Mouse (Mus musculus) forelimb bud, embryonic 11.5 days (tissue): Measurements from ENCODE around the gene Prtg.

ENCODE experiments used
- DNase-seq: peaks from one replicate; pipeline ENCODE4 v3.0.0-alpha.2; 2012; ENCODE audit warnings: low read depth, low spot score

Prtg gene

DNA sequence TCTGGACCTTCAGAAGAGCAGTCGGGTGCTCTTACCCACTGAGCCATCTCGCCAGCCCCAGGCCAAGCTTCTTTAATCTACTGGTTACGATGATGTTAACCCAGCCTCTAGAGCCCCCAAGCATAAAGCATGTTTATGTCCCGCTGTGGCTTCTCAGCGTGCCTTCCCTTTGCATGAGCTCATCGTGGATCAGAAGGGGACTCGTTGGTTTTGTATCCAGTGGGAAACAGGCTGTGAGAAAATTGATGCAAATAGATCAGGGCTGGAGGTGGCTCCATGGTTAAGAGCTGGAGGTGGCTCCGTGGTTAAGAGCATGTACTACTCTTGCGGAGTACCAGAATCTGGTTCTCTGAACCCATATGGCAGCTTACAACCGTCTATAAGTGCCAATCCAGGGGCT, 54.6 kb downstream of the Prtg start:
- DNase-seq, result no peak

DNA sequence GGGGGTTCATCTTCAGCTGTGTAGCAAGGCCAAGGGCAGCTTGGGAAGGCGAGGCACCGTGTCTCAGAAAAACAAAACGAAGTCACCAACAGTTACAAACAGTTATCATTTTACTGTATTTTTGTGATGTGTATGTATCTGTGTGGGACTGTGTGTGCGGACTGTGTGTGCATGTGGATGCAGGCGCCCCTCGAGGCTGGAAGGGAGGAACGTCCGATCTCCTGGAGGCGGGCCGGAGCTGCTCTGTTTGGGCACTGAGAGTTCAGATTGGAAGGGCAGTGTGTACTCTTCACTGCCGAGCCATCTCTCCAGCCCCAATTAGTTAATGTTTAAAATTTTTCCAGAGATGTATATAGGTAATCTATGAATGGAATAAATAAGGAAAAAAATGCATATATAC, 55.5 kb downstream of the Prtg start:
- no peak for DNase-seq

DNA sequence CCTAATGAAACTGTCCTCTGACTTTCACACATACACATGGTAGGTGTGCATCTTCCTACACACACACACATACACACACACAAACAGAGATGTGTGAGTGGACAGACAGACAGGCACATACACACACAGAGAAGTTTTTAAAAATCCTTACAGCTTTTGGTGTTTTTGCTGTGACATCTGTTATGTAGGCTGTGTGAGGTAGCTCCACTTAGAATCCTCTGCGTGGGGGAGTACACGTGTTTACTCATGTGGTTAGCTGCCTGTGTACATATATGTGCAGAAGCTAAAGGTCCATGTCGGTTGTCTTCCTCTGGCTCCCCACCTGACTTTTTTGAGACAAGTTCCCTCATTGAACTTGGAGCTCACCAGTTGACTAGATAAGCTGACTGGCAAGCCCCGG, 56.3 kb downstream of the Prtg start:
- DNase-seq, result no peak

DNA sequence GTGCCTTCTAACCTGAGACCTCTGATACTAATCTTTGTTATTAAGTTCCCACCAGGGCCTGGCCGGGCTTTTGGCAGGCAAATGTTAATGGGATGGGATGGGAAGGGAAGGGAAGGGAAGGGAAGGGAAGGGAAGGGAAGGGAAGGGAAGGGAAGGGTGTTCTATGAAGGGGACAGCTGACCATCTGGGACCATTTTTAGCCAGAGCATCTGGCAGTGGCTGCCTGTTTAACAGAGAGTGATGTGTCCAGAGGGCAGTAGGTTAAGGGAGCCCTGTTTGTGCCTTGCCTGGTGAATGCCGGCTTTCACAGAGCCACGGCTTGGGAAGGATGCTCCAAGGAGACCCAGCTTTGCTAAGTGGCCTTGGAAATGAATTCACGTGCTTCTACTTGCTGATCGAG, 57.1 kb downstream of the Prtg start:
- DNase-seq, result no peak

DNA sequence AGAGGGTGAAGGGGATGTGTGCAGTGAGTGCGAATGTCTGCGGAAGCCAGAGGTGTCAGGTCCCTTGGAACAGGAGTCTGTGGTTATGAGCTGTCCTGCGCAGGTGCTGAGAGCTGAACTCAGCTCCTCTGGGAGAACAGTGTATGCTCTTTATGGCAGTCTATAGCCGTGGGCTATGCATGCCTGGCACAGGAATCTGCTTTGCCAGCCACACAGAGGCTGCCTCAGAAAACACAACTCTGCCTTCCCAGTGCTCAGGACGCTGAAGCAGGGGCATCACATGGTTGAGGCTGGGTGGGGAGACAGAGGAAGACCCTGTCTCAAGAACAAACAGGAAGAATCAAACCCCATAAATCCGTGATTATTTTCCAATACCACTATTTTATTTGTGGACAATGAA, 60.8 kb downstream of the Prtg start:
- no peak for DNase-seq

DNA sequence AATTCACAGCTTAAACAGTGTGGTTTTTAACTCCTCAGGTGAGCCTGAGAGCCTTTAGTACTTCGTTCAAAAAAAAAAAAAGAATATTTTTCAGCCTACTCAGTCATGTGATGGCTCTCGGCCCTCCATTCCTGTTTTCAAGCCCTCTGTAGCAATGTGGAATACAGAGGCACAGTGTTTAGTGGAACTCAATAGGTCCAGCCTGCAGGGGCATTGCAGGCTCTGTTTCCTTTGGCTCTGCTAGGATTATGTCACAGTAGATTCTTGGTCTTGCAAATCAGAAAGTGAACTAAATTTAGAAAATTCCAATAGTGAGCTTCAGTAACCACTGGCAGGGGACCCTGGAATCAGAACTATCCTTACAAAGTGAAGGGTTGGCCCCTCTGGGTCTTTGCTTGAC, 62.1 kb downstream of the Prtg start:
- DNase-seq, result no peak

DNA sequence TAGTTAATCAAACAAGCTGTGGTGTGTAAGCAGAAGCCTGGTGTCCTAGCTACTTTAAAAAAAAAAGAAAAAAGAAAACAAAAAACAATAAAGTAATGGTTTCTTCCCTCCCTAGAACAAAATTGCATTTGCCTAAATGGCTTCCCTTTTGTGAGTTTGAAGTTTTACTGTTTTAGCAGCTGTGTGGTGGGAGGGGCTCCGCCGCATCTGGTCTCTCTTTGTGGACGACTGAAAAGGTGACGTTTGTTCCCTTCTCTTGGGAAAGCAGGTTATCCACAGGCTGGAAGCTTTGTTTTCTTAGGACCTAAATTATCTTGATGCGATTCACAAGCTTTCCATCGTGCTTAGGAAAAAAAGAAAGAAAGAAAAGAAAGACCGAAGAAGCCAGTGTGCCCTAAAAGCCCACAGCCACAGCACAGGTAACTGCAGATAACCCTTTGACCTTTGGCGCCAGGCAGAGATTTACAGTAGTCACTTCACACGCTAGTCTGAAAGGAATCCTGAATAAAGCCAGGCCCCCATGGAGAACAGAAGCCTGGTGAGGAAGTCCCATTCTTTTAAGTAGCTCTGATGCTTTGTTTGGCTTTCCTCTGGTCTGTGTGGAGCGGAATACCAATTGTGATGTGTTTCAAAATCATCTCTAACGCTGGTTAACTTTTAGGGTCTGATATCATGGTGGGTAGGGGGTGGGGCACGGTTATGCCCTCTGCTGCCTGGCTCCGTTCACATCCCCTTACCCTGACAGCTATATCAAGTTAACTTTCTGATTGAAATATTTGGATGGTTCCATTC, 65.0 kb downstream of the Prtg start:
- peak; percentile 63 for DNase-seq

DNA sequence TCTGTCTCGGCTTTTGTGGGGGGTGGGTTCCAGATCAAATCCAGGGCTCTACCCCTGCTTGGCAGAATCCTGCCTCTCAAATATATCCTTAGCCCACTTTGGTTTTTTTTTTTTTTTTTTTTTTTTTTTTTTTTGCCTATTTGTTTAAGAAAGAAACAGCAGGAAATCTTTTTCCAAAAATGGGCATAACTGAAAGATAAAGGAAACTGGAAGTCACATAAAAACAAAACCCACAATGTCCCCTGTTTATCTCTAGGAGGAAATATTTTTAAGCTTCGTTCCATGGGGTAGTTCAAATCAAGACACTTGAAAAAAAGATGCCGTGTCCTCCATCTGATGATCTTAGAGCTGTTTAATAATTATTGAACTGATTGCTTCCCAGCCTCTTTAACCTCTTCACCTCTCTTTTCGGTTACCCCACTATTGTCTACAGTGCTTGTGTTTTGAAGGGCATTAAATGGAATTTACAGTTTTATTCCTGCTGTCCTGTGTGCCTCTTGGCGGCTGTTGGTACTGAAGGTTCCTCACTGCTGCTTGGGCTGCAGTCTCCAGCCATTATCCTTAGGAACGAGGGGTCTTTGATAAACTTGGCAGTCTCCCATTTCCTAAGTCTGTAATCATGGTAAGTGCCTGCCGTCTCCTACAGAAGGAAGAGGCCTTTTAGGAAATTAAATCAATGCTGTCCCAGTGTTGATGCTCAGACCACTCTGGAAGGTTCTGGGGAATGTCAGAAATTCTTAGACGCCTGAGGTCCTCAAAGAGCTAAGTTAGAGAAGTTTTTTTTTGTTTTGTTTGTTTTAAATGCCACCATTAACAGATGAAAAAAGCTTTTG, 65.8 kb downstream of the Prtg start:
- DNase-seq, result no peak

DNA sequence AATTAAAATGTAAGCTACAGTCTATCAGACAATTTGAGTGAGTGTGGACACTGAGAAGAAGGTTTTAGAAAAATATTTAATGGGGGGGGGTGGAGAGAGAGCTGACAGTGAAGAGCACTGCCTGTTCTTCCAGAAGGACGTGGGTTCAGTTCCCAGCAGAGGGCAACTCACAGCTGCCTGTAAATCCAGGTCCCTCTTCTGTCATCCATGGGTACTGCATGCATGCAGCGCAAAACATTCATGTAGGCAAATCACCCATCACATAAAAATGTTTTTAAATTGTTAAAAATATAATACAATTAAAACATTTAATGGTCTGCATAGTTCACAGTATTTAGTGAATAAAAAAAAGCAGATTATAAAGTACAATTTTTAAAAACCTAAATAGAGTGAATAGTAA, 69.2 kb downstream of the Prtg start:
- DNase-seq, result no peak

DNA sequence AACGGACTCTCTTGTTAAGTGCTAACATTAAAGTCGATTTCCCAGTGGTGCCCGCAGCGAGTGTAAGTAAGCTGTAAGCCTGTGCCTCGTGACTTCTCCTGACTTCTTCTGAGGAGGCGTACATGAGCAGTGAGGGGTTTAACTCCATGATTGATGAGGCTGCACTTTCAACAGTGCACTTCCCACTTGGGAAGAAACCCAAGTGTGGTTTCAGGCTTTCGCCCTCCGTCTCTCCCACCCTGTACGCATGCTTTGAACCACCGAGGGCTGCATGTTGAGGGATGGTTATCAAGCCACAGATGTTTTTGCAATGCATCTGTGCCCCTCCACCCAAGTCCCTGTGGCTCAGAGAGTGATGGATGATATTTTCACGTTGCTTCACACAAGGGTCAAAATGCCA, 71.2 kb downstream of the Prtg start:
- peak; percentile 59 for DNase-seq

DNA sequence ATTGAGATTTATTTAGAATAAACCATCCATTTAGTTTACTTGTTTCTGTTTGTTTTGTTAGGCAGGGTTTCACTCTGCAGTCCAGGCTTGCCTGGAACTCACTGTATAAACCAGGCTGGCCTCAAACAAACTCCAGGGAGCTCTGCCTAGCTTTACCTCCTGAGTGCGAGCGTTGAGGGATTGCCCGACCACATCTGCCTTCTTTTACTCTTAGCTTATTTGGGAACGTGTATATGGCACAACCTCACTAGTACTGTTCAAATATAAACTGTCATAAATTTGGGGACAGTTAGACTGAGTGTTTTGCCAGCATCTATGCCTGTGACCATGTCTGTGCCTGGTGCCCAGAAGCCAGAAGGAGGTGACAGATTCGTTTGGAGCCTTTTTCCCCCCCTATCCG, 72.0 kb downstream of the Prtg start:
- DNase-seq, result no peak

DNA sequence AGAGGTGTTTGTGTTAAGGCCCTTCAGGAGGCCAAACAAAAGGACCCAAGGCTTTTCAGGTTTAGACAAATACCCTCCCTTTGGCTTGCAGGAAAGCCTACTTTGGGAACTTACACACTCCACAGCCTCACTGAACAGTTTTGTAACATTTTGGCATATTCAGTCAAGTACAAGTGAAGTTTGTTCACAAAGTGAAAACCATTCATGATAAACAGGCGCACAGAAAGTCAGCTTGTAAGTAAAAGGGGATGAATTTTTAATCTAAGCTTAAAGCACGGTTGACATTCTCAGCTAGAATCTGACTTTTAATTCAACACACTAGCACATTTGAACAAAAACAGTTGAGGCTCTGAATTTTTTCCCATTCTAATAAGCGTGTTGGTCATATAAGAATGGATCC, 72.9 kb downstream of the Prtg start:
- DNase-seq, result no peak

DNA sequence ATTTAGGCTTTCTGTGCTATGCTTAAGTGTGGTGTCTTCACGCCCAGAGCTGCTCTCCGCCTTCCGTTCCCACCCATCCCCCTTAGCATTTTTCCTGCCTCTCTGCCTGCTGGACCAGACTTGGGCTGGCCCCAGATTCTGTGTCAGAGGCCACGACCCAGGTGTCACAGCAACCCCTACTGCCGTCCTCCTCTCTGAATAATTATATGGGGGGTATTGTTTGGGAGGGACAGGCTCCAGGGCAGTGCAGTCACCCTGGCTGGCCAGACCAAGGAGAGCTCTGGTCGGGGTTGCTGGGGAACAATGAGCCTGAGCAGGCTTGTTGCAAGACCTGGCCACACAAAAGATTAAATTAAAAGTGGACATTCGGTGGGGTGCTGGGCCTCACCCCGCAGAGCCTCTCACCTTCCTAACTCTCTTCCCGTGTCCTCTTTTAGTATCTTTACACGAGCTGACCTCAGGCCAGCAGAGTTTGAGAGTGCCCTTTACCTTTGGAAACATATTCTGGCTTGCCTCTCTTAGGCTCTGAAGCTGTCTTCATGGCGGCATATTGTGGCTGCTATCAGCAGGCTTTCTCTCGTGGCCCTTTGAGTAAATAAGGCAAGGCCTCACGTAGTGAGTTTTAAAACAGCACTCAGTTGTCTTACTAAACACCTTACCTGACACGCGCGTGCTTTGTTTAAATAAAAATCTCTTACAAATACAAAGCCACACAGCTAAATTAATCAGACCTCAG, 73.7 kb downstream of the Prtg start:
- no peak for DNase-seq

DNA sequence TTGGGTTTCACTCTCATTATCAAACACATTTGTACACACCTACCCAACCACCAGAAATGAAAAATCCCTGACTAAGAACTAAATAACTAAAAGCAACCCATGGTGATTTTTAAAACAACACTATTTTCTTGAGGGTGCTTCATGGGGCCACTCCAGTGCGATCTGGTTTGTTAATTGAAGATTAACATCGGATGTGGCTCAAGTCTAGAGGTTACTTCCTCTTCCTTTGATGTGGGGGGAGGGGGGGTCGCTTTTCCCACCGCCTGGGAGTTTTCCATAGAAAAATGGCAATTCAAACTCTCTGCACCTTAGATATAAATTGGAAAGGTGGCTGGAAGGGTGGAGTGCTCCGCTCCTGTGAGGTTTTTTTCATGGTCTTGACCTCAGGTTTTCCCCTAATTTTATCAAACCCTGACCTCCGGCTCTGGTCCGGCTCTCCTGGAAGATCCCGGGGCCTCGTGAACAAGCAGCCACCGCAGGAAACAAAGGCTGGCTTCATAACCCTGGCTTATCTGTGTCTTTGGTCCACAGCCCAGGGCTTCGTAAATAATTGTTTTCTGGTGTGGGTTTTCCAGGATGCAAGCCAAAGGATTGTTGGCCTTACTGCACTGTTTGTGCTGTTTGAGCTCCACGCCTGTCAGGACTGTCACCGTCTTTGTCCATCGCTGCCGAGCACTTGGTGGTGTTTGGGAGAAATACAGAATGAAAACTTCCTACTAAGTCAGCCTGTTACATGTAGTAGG, 74.5 kb downstream of the Prtg start:
- DNase-seq, result no peak

DNA sequence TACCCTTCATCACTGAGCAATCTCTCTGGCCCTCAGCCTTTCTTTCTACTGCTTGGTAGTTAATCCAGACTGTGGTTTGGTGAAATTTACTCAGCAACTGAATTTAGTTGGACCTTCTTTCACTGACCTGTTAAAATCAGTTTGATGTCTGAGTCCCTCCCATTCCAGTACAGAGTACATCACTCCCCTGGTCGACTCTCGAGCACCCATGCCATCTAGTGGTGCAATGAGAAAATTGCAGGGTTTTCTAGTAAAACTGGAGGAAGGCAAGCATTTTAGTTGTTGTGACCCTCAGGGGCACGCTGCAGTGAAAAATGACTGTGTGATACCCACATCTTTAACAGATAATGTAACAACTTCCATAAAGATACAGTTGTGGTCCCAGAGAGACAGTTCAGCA, 77.3 kb downstream of the Prtg start:
- DNase-seq, result peak; percentile 74

DNA sequence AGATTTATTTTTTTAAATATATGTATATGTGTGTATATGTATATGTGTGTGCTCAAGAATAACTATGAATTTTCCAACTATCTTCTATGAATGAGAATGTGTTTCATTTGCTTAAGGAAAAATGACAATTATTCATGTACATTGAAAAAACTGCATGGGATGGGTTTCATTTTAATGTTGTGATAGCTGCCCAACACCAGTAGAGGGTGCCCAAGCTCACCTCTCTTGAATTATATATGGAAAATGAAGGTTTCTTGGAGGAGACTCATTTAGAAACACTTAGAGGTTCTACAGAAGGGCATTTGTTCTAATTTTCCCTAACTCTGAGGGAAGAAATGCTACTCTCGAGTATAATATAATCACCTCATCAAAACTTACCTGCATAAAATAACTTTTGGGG, 83.1 kb downstream of the Prtg start:
- no peak for DNase-seq

DNA sequence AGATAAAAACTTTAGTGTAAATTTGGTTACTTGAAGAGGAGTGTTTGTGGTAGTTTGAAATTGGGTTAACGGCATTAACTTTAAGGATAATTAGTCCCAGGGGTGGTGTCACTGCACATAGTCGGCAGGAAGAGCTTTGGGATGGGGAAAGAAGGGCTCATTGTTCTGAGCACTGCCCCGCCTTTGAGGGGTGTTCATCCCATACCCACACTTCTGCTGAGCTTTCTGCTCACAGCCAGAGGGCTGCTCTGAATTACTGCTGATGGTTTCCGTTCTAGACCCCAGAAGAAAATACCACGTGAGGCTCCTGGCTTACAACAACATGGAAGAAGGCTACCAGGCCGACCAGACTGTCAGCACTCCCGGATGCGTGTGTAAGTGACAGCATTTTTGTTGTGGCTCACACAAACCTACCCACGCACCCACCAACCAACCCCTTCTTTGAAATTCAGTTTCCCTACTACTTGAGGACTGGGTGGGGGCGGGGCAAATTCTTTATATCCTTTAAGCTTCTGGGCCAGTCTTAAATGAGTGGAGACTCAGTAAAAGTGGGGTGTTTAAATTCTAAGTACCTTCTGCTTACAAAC, 83.9 kb downstream of the Prtg start:
- no peak for DNase-seq

DNA sequence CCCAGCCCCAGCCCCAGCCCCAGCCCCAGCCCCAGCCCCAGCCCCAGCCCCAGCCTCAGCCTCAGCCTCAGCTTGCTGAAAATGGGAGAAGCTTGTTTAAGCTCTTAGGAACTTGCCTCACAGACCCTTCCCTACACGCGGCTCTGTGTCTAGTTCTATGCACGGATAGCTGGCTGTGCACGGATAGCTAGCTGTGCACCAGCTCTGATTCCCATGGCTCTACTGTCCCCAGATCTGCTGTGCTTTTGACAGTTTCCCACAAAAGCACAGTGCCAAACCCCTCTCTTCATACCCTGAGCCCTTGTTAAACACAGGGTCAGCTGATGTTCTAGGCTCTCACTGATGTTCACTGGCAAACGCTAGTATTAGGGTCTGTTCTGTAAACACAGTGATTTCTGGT, 86.1 kb downstream of the Prtg start:
- DNase-seq, result no peak

DNA sequence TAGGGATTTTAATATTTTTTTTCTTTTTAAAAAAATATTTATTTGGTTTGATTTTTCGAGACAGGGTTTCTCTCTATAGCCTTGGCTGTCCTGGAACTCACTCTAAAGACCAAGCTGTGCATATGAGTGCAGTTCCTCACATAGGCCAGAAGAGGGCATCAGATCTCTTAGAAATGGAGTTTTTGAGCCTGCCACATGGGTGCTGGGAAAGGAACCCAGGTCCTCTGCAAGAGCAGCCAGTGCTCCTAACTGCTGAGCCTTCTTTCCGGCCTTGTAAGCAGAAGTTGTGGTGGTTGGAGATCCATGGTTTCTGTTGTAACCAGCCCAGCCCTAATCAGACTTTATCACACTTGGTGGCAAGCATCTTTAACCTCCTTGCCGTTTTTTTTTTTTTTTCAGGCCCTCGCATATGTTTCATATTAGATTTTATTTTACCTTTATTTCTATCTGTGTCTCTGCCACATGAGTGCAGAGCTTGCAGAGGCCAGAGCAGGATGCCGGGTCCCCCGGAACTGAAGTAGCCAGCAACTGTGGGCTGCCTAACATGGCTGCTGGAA, 88.2 kb downstream of the Prtg start:
- DNase-seq, result no peak

DNA sequence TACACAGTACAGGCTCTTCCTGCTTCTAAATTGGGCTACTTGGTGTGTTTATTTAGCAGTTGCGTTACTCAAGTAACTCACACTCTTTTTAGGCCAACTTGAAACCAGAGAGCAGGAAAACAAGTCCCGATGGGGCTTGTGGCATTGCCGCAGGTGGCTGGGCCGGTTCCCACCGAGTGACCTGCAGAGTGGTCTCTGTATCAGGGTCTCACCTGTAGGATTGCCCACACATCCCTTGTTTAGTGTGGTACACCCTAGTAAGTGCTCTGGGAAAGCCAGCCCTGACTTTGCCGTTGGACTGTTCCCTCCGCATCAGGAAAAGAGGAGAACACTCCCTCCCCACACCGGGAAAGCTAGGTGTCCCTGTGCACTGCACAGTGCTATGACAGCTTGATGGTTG, 95.4 kb downstream of the Prtg start:
- DNase-seq, result no peak

DNA sequence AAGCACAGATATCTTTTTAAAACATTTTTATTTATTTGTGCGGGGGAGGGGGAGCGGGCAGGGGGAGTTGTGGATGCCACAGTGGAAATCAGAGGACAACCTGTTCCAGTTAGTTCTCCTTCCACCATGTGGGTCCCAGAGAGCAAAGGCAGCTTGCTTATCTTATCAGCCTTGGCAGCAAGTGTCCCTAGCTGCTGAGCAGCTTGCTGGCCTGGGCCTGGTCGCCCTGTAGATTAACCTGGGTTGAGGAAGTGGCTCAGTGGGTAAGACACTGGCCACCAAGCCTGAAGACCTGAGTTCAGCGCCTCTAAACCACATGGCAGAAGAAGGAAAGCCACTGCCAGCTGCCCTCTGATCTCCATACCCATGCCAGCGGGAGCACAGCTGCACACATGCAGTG, 95.9 kb downstream of the Prtg start:
- DNase-seq, result no peak
